Mouse (Mus musculus) intestine, embryonic 15.5 days (tissue): Measurements from ENCODE around the gene Slc4a8. TPM values are rescaled to one million over a fixed set of nuclear protein-coding genes. Genes with fewer than 3 reads are reported as not detected.

Source experiments
- ATAC-seq: fragments of 200-750 bp; cut with Nextera tagmentation; 2 replicates; pipeline ENCODE4 v1.8.0; 2017; ENCODE audit warnings: moderate TSS enrichment, moderate library complexity
- H3K27ac ChIP-seq: fragments of 300-500 bp; sonication (generic); 2 replicates; pipeline ENCODE4 v1.5.1; 2015; ENCODE audit warnings: mild to moderate bottlenecking, inconsistent platforms
- H3K27me3 ChIP-seq: fragments of 300-500 bp; sonication (generic); replicated peaks from 2 replicates; pipeline ENCODE4 v1.6.1; 2015; ENCODE audit warnings: inconsistent platforms
- H3K36me3 ChIP-seq: fragments of 300-500 bp; sonication (generic); 2 replicates; pipeline ENCODE4 v1.6.1; 2015; ENCODE audit warnings: inconsistent platforms
- H3K4me1 ChIP-seq: fragments of 300-500 bp; sonication (generic); replicated peaks from 2 replicates; pipeline ENCODE4 v1.6.1; 2015; ENCODE audit warnings: inconsistent platforms
- H3K4me2 ChIP-seq: fragments of 300-500 bp; sonication (generic); replicated peaks from 2 replicates; pipeline ENCODE4 v1.6.1; 2015; ENCODE audit warnings: mild to moderate bottlenecking, inconsistent platforms
- H3K4me3 ChIP-seq: fragments of 300-500 bp; sonication (generic); replicated peaks from 2 replicates; pipeline ENCODE4 v1.5.1; 2015; ENCODE audit warnings: inconsistent platforms
- H3K9ac ChIP-seq: fragments of 300-500 bp; sonication (generic); 2 replicates; pipeline ENCODE4 v1.6.1; 2015; ENCODE audit warnings: inconsistent platforms
- H3K9me3 ChIP-seq: fragments of 300-500 bp; sonication (generic); 2 replicates; pipeline ENCODE4 v1.6.1; 2016; ENCODE audit warnings: inconsistent platforms
- WGBS: fragments of 180-500 bp; shearing (Covaris S2); methylation state at CpG from one replicate; pipeline ENCODE4 v1.1.7; 2015; 5-methylcytosine and 5-hydroxymethylcytosine counted together
- polyA plus RNA-seq: library from polyadenylated mRNA; unstranded; fragments of >200 nt; fragmentation: Nextera tagmentation; extraction: Ambion mirVana; gene quantifications from 2 replicates; pipeline ENCODE4 v1.2.1, GENCODE M21; 2015

Gene Slc4a8
- polyA plus RNA-seq, 1 experiment from 2014 or later, result 5.0 TPM

DNA sequence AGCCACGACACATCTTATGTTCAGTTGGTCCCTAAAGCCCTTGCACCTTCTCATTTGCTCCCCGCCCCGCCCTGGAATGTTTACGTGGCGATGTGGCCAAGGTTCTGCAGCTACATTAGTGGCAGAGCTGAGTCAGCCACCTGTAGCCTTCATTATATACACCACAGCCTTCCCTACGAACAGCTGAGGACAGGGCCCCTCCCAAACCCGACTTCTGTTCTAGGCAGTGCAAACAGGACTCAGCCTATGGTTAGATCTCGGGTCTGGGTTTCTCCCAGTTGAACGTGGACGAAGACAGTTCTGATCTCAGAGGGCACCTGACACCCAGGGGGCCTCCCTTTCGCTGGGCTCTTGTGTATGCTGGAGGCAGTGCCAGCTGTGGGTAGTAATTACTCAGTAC lies 33.7 kb upstream of the Slc4a8 start:
- peak; percentile 64; the same call in 1 of the 2 replicates for ATAC-seq
- WGBS, result 65% methylated on average over 11 of the region's 11 CpGs
- H3K36me3 ChIP-seq, result no peaks in the 10 kb centered on the region
- H3K9ac ChIP-seq, result no peak overlapping the region
- H3K27me3 ChIP-seq, result peaks cover 26% of the 10 kb centered on the region
- no peak overlapping the region for H3K4me3 ChIP-seq
- peaks cover 16% of the 10 kb centered on the region for H3K4me1 ChIP-seq
- no peak overlapping the region for H3K27ac ChIP-seq
- H3K4me2 ChIP-seq, result no peak overlapping the region; the same call in 1 of the 2 replicates
- H3K9me3 ChIP-seq, result no peaks in the 10 kb centered on the region

DNA sequence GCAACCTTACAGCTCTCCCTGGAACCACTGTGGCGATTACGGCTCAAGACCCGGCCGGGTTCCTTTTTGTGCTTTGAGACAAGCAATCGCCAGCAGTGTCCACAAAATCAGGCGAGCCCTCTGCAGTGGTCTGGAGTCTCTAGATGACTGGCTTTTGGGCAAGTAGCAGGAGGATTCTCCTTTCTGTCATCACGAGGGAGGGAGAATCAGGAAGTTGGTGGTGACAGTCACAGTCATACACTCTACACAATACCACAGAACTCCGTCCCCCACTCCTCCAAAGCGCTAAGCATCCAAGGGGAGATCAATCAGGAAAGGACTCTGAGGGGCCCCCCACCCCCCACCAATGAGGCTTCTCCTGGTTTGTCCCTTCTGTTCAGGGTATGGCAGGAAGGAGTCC lies 33.0 kb upstream of the Slc4a8 start:
- Histone ChIP-seq H3K4me3 (peak overlapping the region; percentile 39), H3K27ac (no peak overlapping the region), H3K4me2 (peak overlapping the region; percentile 71), H3K4me1 (peaks cover 16% of the 10 kb centered on the region), H3K27me3 (peaks cover 26% of the 10 kb centered on the region), H3K36me3 (no peaks in the 10 kb centered on the region), H3K9me3 (no peaks in the 10 kb centered on the region), H3K9ac (no peak overlapping the region)
- ATAC-seq, result no peak
- 35% methylated on average over 9 of the region's 9 CpGs for WGBS

- 11% methylated on average over 43 of the region's 57 CpGs for WGBS
- Histone ChIP-seq H3K27me3 (peaks cover 26% of the 10 kb centered on the region), H3K4me2 (peak within 1 kb of the TSS; percentile 71), H3K9me3 (no peaks in the 10 kb centered on the region), H3K4me1 (peaks cover 16% of the 10 kb centered on the region), H3K27ac (no peak within 1 kb of the TSS), H3K9ac (no peak within 1 kb of the TSS), H3K36me3 (no peaks in the 10 kb centered on the region), H3K4me3 (peak within 1 kb of the TSS; percentile 39)
- peak; percentile 78 for ATAC-seq
Observed at GRCm38 (mm10) chr15:100729281-100729985, 32.1 kb upstream of the Slc4a8 start, which contains the start of gene Galnt6. TSS of gene Galnt6 (minus strand) at chr15:100729376.

GRCm38 (mm10) chr15:100731081-100731480 lies 30.5 kb upstream of the Slc4a8 start:
- ATAC-seq, result peak; percentile 29; the same call in 1 of the 2 replicates
- H3K36me3 ChIP-seq, result no peaks in the 10 kb centered on the region
- peaks cover 26% of the 10 kb centered on the region for H3K27me3 ChIP-seq
- no peak overlapping the region for H3K4me2 ChIP-seq
- peaks cover 16% of the 10 kb centered on the region for H3K4me1 ChIP-seq
- H3K9me3 ChIP-seq, result no peaks in the 10 kb centered on the region
- no peak overlapping the region for H3K9ac ChIP-seq
- 52% methylated on average over 9 of the region's 9 CpGs for WGBS
- no peak overlapping the region for H3K4me3 ChIP-seq
- H3K27ac ChIP-seq, result no peak overlapping the region

GRCm38 (mm10) chr15:100732580-100732979 lies 29.0 kb upstream of the Slc4a8 start:
- 32% methylated on average over 5 of the region's 5 CpGs for WGBS
- no peaks in the 10 kb centered on the region for H3K36me3 ChIP-seq
- peak; percentile 34; the same call in 1 of the 2 replicates for ATAC-seq
- H3K9ac ChIP-seq, result no peak overlapping the region
- H3K27me3 ChIP-seq, result peaks cover 26% of the 10 kb centered on the region
- H3K4me2 ChIP-seq, result no peak overlapping the region
- no peaks in the 10 kb centered on the region for H3K9me3 ChIP-seq
- H3K4me3 ChIP-seq, result no peak overlapping the region
- peaks cover 16% of the 10 kb centered on the region for H3K4me1 ChIP-seq
- no peak overlapping the region for H3K27ac ChIP-seq

DNA sequence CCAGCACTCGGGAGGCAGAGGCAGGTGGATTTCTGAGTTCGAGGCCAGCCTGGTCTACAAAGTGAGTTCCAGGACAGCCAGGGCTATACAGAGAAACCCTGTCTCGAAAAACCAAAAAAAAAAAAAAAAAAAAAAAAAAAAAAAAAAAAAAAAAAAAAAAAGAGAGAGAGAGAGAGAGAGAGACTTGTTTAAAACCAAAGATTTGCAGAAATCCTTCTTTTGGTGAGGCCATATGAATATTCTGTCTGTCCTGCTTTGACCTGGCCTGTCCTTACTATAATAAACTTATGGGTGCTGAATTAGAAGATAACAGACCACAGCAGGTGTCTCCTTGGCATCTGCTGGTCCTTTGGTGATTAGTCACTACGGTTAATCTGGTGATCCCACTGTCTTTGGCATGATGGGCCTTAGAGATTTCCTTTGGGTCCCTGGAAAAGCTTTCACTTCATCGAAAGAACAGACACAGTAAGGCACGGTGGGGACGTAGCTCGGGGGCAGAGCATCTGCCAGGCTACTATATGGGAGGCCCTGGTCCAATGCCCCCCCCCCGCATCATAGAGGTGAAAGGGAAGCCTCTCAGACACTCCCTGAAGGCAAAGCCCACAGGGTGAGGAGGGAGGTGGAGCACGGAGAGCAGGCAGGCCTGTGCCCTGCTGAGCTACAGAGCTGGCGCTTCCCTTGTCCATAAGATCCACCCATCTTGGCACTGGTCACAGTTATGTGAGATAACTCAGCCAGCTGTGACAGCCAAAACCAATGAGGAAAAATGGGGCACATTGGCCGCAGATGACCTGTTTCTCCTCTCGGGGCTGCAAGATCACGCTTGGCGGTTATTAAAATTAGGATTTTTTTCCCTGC lies 26.2 kb upstream of the Slc4a8 start:
- no peak for ATAC-seq
- H3K36me3 ChIP-seq, result no peaks in the 10 kb centered on the region
- H3K4me1 ChIP-seq, result no peaks in the 10 kb centered on the region
- no peak overlapping the region for H3K4me2 ChIP-seq
- 89% methylated on average over 14 of the region's 15 CpGs for WGBS
- 0 out of 2 replicates have a peak, but pooled peaks cover 3% of the 10 kb centered on the region for H3K27me3 ChIP-seq
- H3K27ac ChIP-seq, result no peak overlapping the region
- H3K4me3 ChIP-seq, result no peak overlapping the region
- no peaks in the 10 kb centered on the region for H3K9me3 ChIP-seq
- no peak overlapping the region for H3K9ac ChIP-seq

- WGBS, result 81% methylated on average over 9 of the region's 9 CpGs
- H3K4me1 ChIP-seq, result no peaks in the 10 kb centered on the region
Observed at GRCm38 (mm10) chr15:100735953-100736300, 25.6 kb upstream of the Slc4a8 start.

GRCm38 (mm10) chr15:100737667-100738066 lies 23.9 kb upstream of the Slc4a8 start:
- ATAC-seq, result no peak
- no peak overlapping the region for H3K9ac ChIP-seq
- H3K4me2 ChIP-seq, result no peak overlapping the region
- H3K4me1 ChIP-seq, result no peaks in the 10 kb centered on the region
- WGBS, result 89% methylated on average over 3 of the region's 3 CpGs
- no peaks in the 10 kb centered on the region for H3K9me3 ChIP-seq
- H3K27ac ChIP-seq, result no peak overlapping the region
- H3K4me3 ChIP-seq, result no peak overlapping the region
- no peaks in the 10 kb centered on the region for H3K36me3 ChIP-seq
- H3K27me3 ChIP-seq, result no peaks in the 10 kb centered on the region

More at GRCm38 (mm10) chr15:100735953-100736300, 25.6 kb upstream of the Slc4a8 start:
- no peaks in the 10 kb centered on the region for H3K36me3 ChIP-seq
- no peak overlapping the region for H3K4me2 ChIP-seq
- no peak overlapping the region for H3K9ac ChIP-seq
- H3K9me3 ChIP-seq, result no peaks in the 10 kb centered on the region
- no peak for ATAC-seq
- 0 out of 2 replicates have a peak, but pooled peaks cover 3% of the 10 kb centered on the region for H3K27me3 ChIP-seq
- no peak overlapping the region for H3K4me3 ChIP-seq
- H3K27ac ChIP-seq, result no peak overlapping the region

GRCm38 (mm10) chr15:100738351-100738781 lies 23.2 kb upstream of the Slc4a8 start:
- 73% methylated on average over 7 of the region's 7 CpGs for whole genome bisulfite sequencing
- no peaks in the 10 kb centered on the region for H3K9me3 ChIP-seq
- H3K4me1 ChIP-seq, result no peaks in the 10 kb centered on the region
- no peak overlapping the region for H3K4me3 ChIP-seq
- H3K4me2 ChIP-seq, result no peak overlapping the region
- ATAC-seq, result peak; percentile 79
- no peaks in the 10 kb centered on the region for H3K36me3 ChIP-seq
- no peak overlapping the region for H3K27ac ChIP-seq
- H3K27me3 ChIP-seq, result no peaks in the 10 kb centered on the region
- H3K9ac ChIP-seq, result no peak overlapping the region

- H3K27ac ChIP-seq, result no peak overlapping the region
- no peaks in the 10 kb centered on the region for H3K27me3 ChIP-seq
- H3K9me3 ChIP-seq, result no peaks in the 10 kb centered on the region
- 86% methylated on average over 6 of the region's 6 CpGs for WGBS
- H3K4me3 ChIP-seq, result no peak overlapping the region
- no peaks in the 10 kb centered on the region for H3K36me3 ChIP-seq
- no peak overlapping the region for H3K4me2 ChIP-seq
- H3K4me1 ChIP-seq, result no peaks in the 10 kb centered on the region
- no peak for ATAC-seq
- H3K9ac ChIP-seq, result no peak overlapping the region
Observed at GRCm38 (mm10) chr15:100739442-100739841, 22.1 kb upstream of the Slc4a8 start.

DNA sequence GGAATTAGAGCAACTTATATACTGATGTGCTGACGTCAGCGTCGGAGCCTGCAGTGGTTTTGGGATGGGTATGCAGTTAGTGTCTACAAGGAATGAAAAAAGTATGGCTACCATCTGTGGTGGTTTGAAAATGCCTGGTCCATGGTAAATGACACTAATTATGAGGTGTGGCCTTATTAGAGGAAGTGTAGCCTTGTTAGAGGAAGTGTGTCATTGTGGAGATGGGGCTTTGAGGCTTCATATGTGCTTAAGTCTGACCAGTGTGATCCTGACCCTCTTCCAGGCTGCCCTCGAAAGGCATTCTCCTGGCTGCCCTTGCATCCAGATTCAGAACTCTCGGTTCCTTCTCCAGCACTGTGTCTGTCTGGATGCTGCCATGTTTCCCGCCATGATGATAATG lies 18.3 kb upstream of the Slc4a8 start:
- H3K9ac ChIP-seq, result no peak overlapping the region

GRCm38 (mm10) chr15:100746478-100747120 lies 14.9 kb upstream of the Slc4a8 start:
- Histone ChIP-seq H3K4me1 (peaks cover 9% of the 10 kb centered on the region), H3K27me3 (no peaks in the 10 kb centered on the region), H3K4me2 (peak overlapping the region; percentile 56), H3K9me3 (no peaks in the 10 kb centered on the region), H3K36me3 (no peaks in the 10 kb centered on the region), H3K4me3 (peak overlapping the region; percentile 12), H3K27ac (no peak overlapping the region), H3K9ac (no peak overlapping the region)
- ATAC-seq, result peak; percentile 30
- WGBS, result 25% methylated on average over 6 of the region's 6 CpGs

More for the DNA sequence above, 18.3 kb upstream of the Slc4a8 start:
- no peak for ATAC-seq
- Histone ChIP-seq H3K4me2 (no peak overlapping the region), H3K36me3 (no peaks in the 10 kb centered on the region), H3K4me1 (peaks cover 8% of the 10 kb centered on the region), H3K4me3 (no peak overlapping the region), H3K9me3 (no peaks in the 10 kb centered on the region), H3K27ac (no peak overlapping the region), H3K27me3 (no peaks in the 10 kb centered on the region)
- 87% methylated on average over 6 of the region's 6 CpGs for WGBS
